Mouse (Mus musculus) CH12.LX (cell line): ENCODE results near the gene Gm49380. TPM values are rescaled to one million over a fixed set of nuclear protein-coding genes. Genes with fewer than 3 reads are reported as not detected.

ENCODE experiments used
- DNase-seq: peaks from one replicate; pipeline ENCODE4 v3.0.0-alpha.2; 2013; ENCODE audit errors: extremely low read depth
- H3K27ac ChIP-seq: 2 replicates; pipeline ENCODE4 v1.5.1; 2012; ENCODE audit warnings: low read depth, mild to moderate bottlenecking, control low read depth, moderate library complexity; ENCODE audit not compliant: insufficient read depth
- H3K27me3 ChIP-seq: replicated peaks from 2 replicates; pipeline ENCODE3; 2012; ENCODE audit warnings: inconsistent platforms
- H3K36me3 ChIP-seq, 2 experiments: replicated peaks in 1 of 2; 2 replicates each; pipeline versions ENCODE3 to v1.6.1; 2012; ENCODE audit warnings: inconsistent platforms in 1 of 2, low read length in 1 of 2, mild to moderate bottlenecking in 1 of 2, mixed read lengths in 1 of 2, moderate library complexity in 1 of 2; ENCODE audit not compliant: control insufficient read depth in 1 of 2, insufficient read depth in 1 of 2
- H3K4me1 ChIP-seq, 2 experiments: 2 replicates each; pipeline ENCODE4 v1.6.1; 2012; ENCODE audit warnings: inconsistent platforms in 1 of 2, moderate library complexity in 1 of 2; ENCODE audit not compliant: insufficient read depth in 2 of 2, control insufficient read depth in 1 of 2
- H3K4me2 ChIP-seq: 2 replicates; pipeline ENCODE4 v1.6.1; 2012; ENCODE audit warnings: low read depth, mild to moderate bottlenecking, control low read depth; ENCODE audit not compliant: poor library complexity, insufficient read depth, severe bottlenecking
- H3K4me3 ChIP-seq, 3 experiments: fragments of 150-350 bp in 1 of 3; sonication (generic) in 1 of 3; replicated peaks in 1 of 3; 2 replicates each; pipeline versions ENCODE3 to v1.5.1; 2011 to 2012; ENCODE audit warnings: low read depth in 2 of 3, low read length in 2 of 3, mild to moderate bottlenecking in 2 of 3, moderate library complexity in 2 of 3, control low read depth in 1 of 3, improper control_type of control experiment in 1 of 3, inconsistent platforms in 1 of 3, mixed read lengths in 1 of 3; ENCODE audit not compliant: poor library complexity in 1 of 3
- H3K79me2 ChIP-seq: replicated peaks from 2 replicates; pipeline ENCODE4 v1.6.1; 2012; ENCODE audit warnings: mild to moderate bottlenecking, moderate library complexity; ENCODE audit not compliant: control insufficient read depth, poor library complexity, insufficient read depth, severe bottlenecking; ENCODE audit errors: extremely low read depth
- H3K9ac ChIP-seq: 2 replicates; pipeline ENCODE4 v1.6.1; 2012; ENCODE audit warnings: low read depth, mild to moderate bottlenecking, control low read depth, moderate library complexity; ENCODE audit not compliant: insufficient read depth
- H3K9me3 ChIP-seq: replicated peaks from 2 replicates; pipeline ENCODE3; 2012; ENCODE audit warnings: low read length, inconsistent platforms, mixed read lengths
- BHLHE40 ChIP-seq: IDR thresholded peaks from 2 replicates; pipeline ENCODE4 v1.6.1; 2011; ENCODE audit warnings: mild to moderate bottlenecking, low read depth, low read length, improper control_type of control experiment
- CHD1 ChIP-seq: IDR thresholded peaks from 2 replicates; pipeline ENCODE4 v1.6.1; 2012; ENCODE audit warnings: low read depth, low read length, improper control_type of control experiment, inconsistent platforms
- CHD2 ChIP-seq: IDR thresholded peaks from 2 replicates; pipeline ENCODE4 v1.6.1; 2011; ENCODE audit warnings: low read length, improper control_type of control experiment
- CTCF ChIP-seq, 2 experiments: IDR thresholded peaks in 1 of 2; conservative IDR thresholded peaks in 1 of 2; 2 replicates each; pipeline ENCODE4 v1.5.1; 2011 to 2012; ENCODE audit warnings: low read depth in 2 of 2, low read length in 2 of 2, improper control_type of control experiment in 1 of 2, inconsistent platforms in 1 of 2, mild to moderate bottlenecking in 1 of 2, moderate library complexity in 1 of 2
- ELF1 ChIP-seq: IDR thresholded peaks from 2 replicates; pipeline ENCODE4 v1.6.1; 2014; ENCODE audit warnings: low read depth, mild to moderate bottlenecking, inconsistent platforms, low read length, improper control_type of control experiment
- EP300 ChIP-seq: IDR thresholded peaks from 2 replicates; pipeline ENCODE4 v1.6.1; 2011; ENCODE audit warnings: low read length, improper control_type of control experiment
- ETS1 ChIP-seq: conservative IDR thresholded peaks from 2 replicates; pipeline ENCODE4 v1.6.1; 2012; ENCODE audit warnings: low read depth, mild to moderate bottlenecking, inconsistent platforms, low read length, improper control_type of control experiment, moderate library complexity
- GABPA ChIP-seq: IDR thresholded peaks from 2 replicates; pipeline ENCODE4 v1.6.1; 2012; ENCODE audit warnings: low read depth, low read length, improper control_type of control experiment, inconsistent platforms; ENCODE audit not compliant: insufficient replicate concordance
- HCFC1 ChIP-seq: IDR thresholded peaks from 2 replicates; pipeline ENCODE4 v1.6.1; 2012; ENCODE audit warnings: low read depth, mild to moderate bottlenecking, inconsistent platforms, low read length, improper control_type of control experiment
- JUN ChIP-seq: IDR thresholded peaks from 2 replicates; pipeline ENCODE4 v1.6.1; 2011; ENCODE audit warnings: low read depth, mild to moderate bottlenecking, low read length, improper control_type of control experiment, moderate library complexity; ENCODE audit not compliant: insufficient read depth
- JUND ChIP-seq: conservative IDR thresholded peaks from 2 replicates; pipeline ENCODE4 v1.6.1; 2011; ENCODE audit warnings: low read depth, low read length, improper control_type of control experiment
- KAT2A ChIP-seq: IDR thresholded peaks from 2 replicates; pipeline ENCODE4 v1.6.1; 2012; ENCODE audit warnings: low read length, improper control_type of control experiment, inconsistent platforms; ENCODE audit not compliant: insufficient replicate concordance
- MAZ ChIP-seq: IDR thresholded peaks from 2 replicates; pipeline ENCODE4 v1.6.1; 2012; ENCODE audit warnings: low read depth, mild to moderate bottlenecking, inconsistent platforms, low read length, improper control_type of control experiment, moderate library complexity
- MYC ChIP-seq: IDR thresholded peaks from 2 replicates; pipeline ENCODE4 v1.6.1; 2011; ENCODE audit warnings: low read depth, mild to moderate bottlenecking, improper control_type of control experiment, low read length
- NELFE ChIP-seq: IDR thresholded peaks from 2 replicates; pipeline ENCODE4 v1.6.1; 2011; ENCODE audit warnings: low read depth, low read length, improper control_type of control experiment
- POLR2AphosphoS2 ChIP-seq: IDR thresholded peaks from 2 replicates; pipeline ENCODE4 v1.6.1; 2011; ENCODE audit warnings: low read depth, low read length, improper control_type of control experiment
- RAD21 ChIP-seq: IDR thresholded peaks from 2 replicates; pipeline ENCODE4 v1.6.1; 2011; ENCODE audit warnings: low read depth, mild to moderate bottlenecking, low read length, improper control_type of control experiment, moderate library complexity
- SMC3 ChIP-seq: IDR thresholded peaks from 2 replicates; pipeline ENCODE4 v1.6.1; 2011; ENCODE audit warnings: low read depth, low read length, improper control_type of control experiment
- TBP ChIP-seq: conservative IDR thresholded peaks from 2 replicates; pipeline ENCODE4 v1.6.1; 2011; ENCODE audit warnings: low read depth, low read length, improper control_type of control experiment
- ZKSCAN1 ChIP-seq: IDR thresholded peaks from 2 replicates; pipeline ENCODE4 v1.6.1; 2012; ENCODE audit warnings: low read depth, inconsistent platforms, low read length, improper control_type of control experiment, borderline replicate concordance
- ZMIZ1 ChIP-seq: IDR thresholded peaks from 2 replicates; pipeline ENCODE4 v1.6.1; 2012; ENCODE audit warnings: low read depth, mild to moderate bottlenecking, inconsistent platforms, low read length, improper control_type of control experiment
- ZNF384 ChIP-seq: IDR thresholded peaks from 2 replicates; pipeline ENCODE4 v1.6.1; 2012; ENCODE audit warnings: low read depth, low read length, improper control_type of control experiment, inconsistent platforms
- dilution Hi-C: fragments of 300-500 bp; cut with MboI; formaldehyde crosslinking; loops from 2 replicates; pipeline ENCODE4 v1.14.3; 2020; ENCODE audit warnings: low sequenced_read_pairs; ENCODE audit not compliant: extremely low pct_unique_long_range_greater_than_20kb, extremely low pct_ligation_motif_present
- in situ Hi-C: fragments of 300-500 bp; cut with MboI; formaldehyde crosslinking; loops from 3 replicates; pipeline ENCODE4 v1.14.3; 2019; ENCODE audit warnings: low sequenced_read_pairs, low pct_ligation_motif_present, low pct_unique_long_range_greater_than_20kb, mixed read lengths
- polyA plus RNA-seq: library from polyadenylated mRNA; unstranded; fragments of >175 nt; gene quantifications from 2 replicates; pipeline ENCODE4 v1.2.1, GENCODE M21; 2012; ENCODE audit warnings: low read depth; ENCODE audit not compliant: insufficient read length
- total RNA-seq, 2 experiments: library from RNA; depleted of rRNA; stranded (reverse); fragments of 300-350 nt in 1 of 2; fragments of >200 nt in 1 of 2; gene quantifications; 2 replicates each; pipeline ENCODE4 v1.2.3; 2012 to 2014

Gene Gm49380
- total and polyA plus RNA-seq, 3 experiments: not detected

GRCm38 (mm10) chr9:44131276-44131590, 17.9 kb upstream of the Gm49380 start:
- no peak overlapping the region for H3K4me3 ChIP-seq
- dilution Hi-C loops: no loop called here
- in situ Hi-C loops: no loop called here

GRCm38 (mm10) chr9:44130581-44131275, 17.4 kb upstream of the Gm49380 start:
- no peak for DNase-seq
- Histone ChIP-seq H3K4me2 (peak overlapping the region; percentile 48), H3K27me3 (peaks cover 66% of the 10 kb centered on the region), H3K4me1 (peaks cover 11 to 46% of the 10 kb centered on the region in 2 experiments), H3K27ac (no peak overlapping the region), H3K9me3 (no peaks in the 10 kb centered on the region), H3K9ac (no peak overlapping the region), H3K36me3 (no peaks in the 10 kb centered on the region)
- dilution Hi-C loops: no loop called here
- TF ChIP-seq HCFC1 (no peak), JUND (no peak), CHD2 (no peak), RAD21 (no peak), ZKSCAN1 (no peak), ETS1 (no peak), SMC3 (no peak), ELF1 (no peak)
- TF ChIP-seq, all 38 proteins: peak for 0
- Histone ChIP-seq H3K4me3 (peak overlapping the region in 2 of 3 experiments; percentile 41 to 43), H3K79me2 (no peaks in the 10 kb centered on the region)
- in situ Hi-C loops: no loop called here

More at GRCm38 (mm10) chr9:44131276-44131590, 17.9 kb upstream of the Gm49380 start:
- no peak overlapping the region for H3K9ac ChIP-seq
- H3K27me3 ChIP-seq: peaks cover 69% of the 10 kb centered on the region
- H3K36me3 ChIP-seq: no peaks in the 10 kb centered on the region
- H3K4me2 ChIP-seq: no peak overlapping the region
- TF ChIP-seq NELFE (no peak), JUN (no peak), GABPA (no peak), ZNF384 (no peak), ZMIZ1 (no peak), RAD21 (no peak), TBP (no peak), ETS1 (no peak), ELF1 (no peak), MYC (no peak), CHD1 (no peak), CHD2 (no peak), EP300 (no peak), POLR2AphosphoS2 (no peak), CTCF (conservative IDR thresholded peaks at IDR 0.05 in 1 of 2, IDR thresholded peaks at IDR 0.05 in 1 of 2; ENCODE audit: low read depth in 2 of 2, low read length in 2 of 2) (no peak), KAT2A (no peak), MAZ (no peak), BHLHE40 (no peak), ZKSCAN1 (no peak)
- H3K4me1 ChIP-seq: peaks cover 11 to 42% of the 10 kb centered on the region in 2 experiments
- no peak overlapping the region for H3K27ac ChIP-seq
- no peaks in the 10 kb centered on the region for H3K9me3 ChIP-seq
- no peaks in the 10 kb centered on the region for H3K79me2 ChIP-seq
- DNase-seq: no peak
